Mouse (Mus musculus): Measurements from ENCODE around the gene Mlip. TPM values are rescaled to one million over a fixed set of nuclear protein-coding genes. Genes with fewer than 3 reads are reported as not detected.
"Not testable (repeated sequence)": the region's sequence is repeated elsewhere in the genome, so short reads cannot be mapped to it uniquely, and the experiment has no call there.

Gene Mlip
- 10 to 100 TPM; 41.8 to 57.7 TPM for total RNA-seq (2021)

- no peak for DNase-seq (ENCODE audit: extremely low spot score in 1 of 2, low spot score in 1 of 2)
Observed at GRCm38 (mm10) chr9:77352432-77353175, at the start of gene Mlip. Gene Mlip, minus strand, starts transcription at chr9:77352969.

- DNase-seq (ENCODE audit: extremely low spot score in 1 of 2, low spot score in 1 of 2) = no peak
Observed at GRCm38 (mm10) chr9:77399801-77400200, 47.0 kb upstream of the Mlip start.

- no peak for DNase-seq (ENCODE audit: extremely low spot score in 1 of 2, low spot score in 1 of 2)
Observed at GRCm38 (mm10) chr9:77398856-77399631, 46.3 kb upstream of the Mlip start.

GRCm38 (mm10) chr9:77397027-77397426 lies 44.3 kb upstream of the Mlip start:
- no peak for DNase-seq (ENCODE audit: extremely low spot score in 1 of 2, low spot score in 1 of 2)

- DNase-seq (ENCODE audit: extremely low spot score in 1 of 2, low spot score in 1 of 2) = no peak
Observed at GRCm38 (mm10) chr9:77391248-77391647, 38.5 kb upstream of the Mlip start.

GRCm38 (mm10) chr9:77388956-77389355 lies 36.2 kb upstream of the Mlip start:
- DNase-seq (ENCODE audit: extremely low spot score in 1 of 2, low spot score in 1 of 2) = no peak

GRCm38 (mm10) chr9:77386751-77387150 lies 34.0 kb upstream of the Mlip start:
- no peak for DNase-seq (ENCODE audit: extremely low spot score in 1 of 2, low spot score in 1 of 2)

- no peak for DNase-seq (ENCODE audit: extremely low spot score in 1 of 2, low spot score in 1 of 2)
Observed at GRCm38 (mm10) chr9:77385611-77386010, 32.8 kb upstream of the Mlip start.

GRCm38 (mm10) chr9:77384651-77385050 lies 31.9 kb upstream of the Mlip start:
- no peak for DNase-seq (ENCODE audit: extremely low spot score in 1 of 2, low spot score in 1 of 2)

GRCm38 (mm10) chr9:77383951-77384350 lies 31.2 kb upstream of the Mlip start:
- no peak for DNase-seq (ENCODE audit: extremely low spot score in 1 of 2, low spot score in 1 of 2)

- no peak for DNase-seq (ENCODE audit: extremely low spot score in 1 of 2, low spot score in 1 of 2)
Observed at GRCm38 (mm10) chr9:77382514-77382913, 29.7 kb upstream of the Mlip start.

- DNase-seq (ENCODE audit: extremely low spot score in 1 of 2, low spot score in 1 of 2) = peak; percentile 79 to 94
Observed at GRCm38 (mm10) chr9:77381565-77381964, 28.8 kb upstream of the Mlip start.

GRCm38 (mm10) chr9:77379625-77380024 lies 26.9 kb upstream of the Mlip start:
- DNase-seq (ENCODE audit: extremely low spot score in 1 of 2, low spot score in 1 of 2) = peak; percentile 59 to 94

GRCm38 (mm10) chr9:77377696-77378095 lies 24.9 kb upstream of the Mlip start:
- no peak for DNase-seq (ENCODE audit: extremely low spot score in 1 of 2, low spot score in 1 of 2)

GRCm38 (mm10) chr9:77377082-77377481 lies 24.3 kb upstream of the Mlip start:
- DNase-seq (ENCODE audit: extremely low spot score in 1 of 2, low spot score in 1 of 2) = peak; percentile 39 to 53

GRCm38 (mm10) chr9:77376561-77376960 lies 23.8 kb upstream of the Mlip start:
- DNase-seq (ENCODE audit: extremely low spot score in 1 of 2, low spot score in 1 of 2) = no peak

- no peak for DNase-seq (ENCODE audit: extremely low spot score in 1 of 2, low spot score in 1 of 2)
Observed at GRCm38 (mm10) chr9:77370706-77371105, 17.9 kb upstream of the Mlip start.

- DNase-seq (ENCODE audit: extremely low spot score in 1 of 2, low spot score in 1 of 2) = no peak
Observed at GRCm38 (mm10) chr9:77369262-77369661, 16.5 kb upstream of the Mlip start.

- DNase-seq (ENCODE audit: extremely low spot score in 1 of 2, low spot score in 1 of 2) = not testable (repeated sequence)
Observed at GRCm38 (mm10) chr9:77364681-77365080, 11.9 kb upstream of the Mlip start.

- no peak for DNase-seq (ENCODE audit: extremely low spot score in 1 of 2, low spot score in 1 of 2)
Observed at GRCm38 (mm10) chr9:77362906-77363305, 10.1 kb upstream of the Mlip start.

GRCm38 (mm10) chr9:77360654-77361053 lies 7.9 kb upstream of the Mlip start:
- DNase-seq (ENCODE audit: extremely low spot score in 1 of 2, low spot score in 1 of 2) = no peak
